Mouse (Mus musculus) urinary bladder, postnatal 36 days (tissue): ENCODE data around the gene Phip.
A peak's percentile ranks its signal among the peaks of the same experiment; 100 is the strongest.

Experiments used
- DNase-seq, 2 experiments: peaks; one replicate each; pipeline ENCODE4 v3.0.0; 2022; ENCODE audit warnings: low spot score in 2 of 2, mixed read lengths in 1 of 2

Gene Phip

DNA sequence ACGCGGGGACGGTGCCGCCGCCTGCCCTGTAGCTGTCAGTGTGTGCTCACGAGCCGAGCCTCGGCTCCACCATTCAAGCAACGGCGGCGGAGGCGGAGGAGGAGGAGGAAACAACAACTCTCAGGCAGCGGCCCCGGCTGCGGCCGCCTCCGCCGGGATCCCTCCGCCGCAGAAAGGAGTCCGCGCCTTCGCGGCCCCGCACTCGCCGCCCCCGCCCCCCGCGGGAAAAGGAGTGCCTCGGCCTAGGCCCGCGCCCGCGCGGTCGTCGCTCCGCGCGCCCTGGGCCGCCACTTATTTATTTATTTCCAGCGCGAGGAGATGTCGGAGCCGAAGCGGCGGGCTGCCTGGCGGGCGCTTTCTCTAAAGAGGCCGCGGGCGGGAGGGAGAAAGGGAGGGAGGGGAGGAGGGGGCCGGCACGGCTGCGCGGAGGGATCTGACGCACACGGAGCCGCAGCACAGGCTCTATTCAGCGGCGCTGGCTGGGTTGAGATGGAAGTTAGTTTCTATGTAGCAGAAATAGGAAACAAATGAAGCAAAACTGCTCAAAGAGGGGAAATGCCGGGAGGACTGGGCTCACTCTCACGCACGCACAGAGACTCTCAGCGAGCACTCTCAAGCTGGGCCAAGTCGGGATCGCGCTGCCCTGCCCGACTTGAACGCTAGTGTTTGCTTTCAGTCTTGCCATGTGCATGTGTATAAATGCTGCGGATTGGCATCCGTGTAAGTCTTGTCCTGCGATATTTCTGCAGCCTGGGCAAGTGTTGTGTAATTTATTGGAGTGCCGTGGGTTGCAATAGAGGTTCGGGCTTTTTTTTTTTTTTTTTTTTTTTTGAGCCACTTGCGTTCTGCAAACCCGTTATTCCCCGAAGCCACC is at the start of gene Phip:
Phip (minus strand) TSS at position 175 of the 874 bp plus-strand sequence.
- DNase-seq = peak; percentile 91 to 92

DNA sequence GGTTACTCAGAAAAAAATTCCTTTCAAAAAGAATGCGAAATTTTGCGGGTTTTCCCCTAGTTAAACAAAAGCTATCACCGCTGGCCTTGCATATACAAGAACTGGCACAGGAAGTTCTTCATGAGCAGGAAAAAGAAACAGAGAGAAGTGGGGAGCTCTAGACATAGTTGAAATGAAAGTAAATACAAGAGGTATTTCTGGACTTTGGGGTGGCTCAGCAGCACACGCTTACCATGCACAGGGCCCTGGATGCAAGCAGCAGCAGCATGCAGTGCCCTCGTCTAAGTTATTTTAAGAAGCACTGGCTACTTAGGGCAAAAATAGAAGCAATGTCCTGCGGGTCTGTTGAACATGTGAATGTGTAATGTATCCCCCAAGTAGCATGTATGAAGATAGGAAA is 48.4 kb upstream of the Phip start:
- DNase-seq = no peak

DNA sequence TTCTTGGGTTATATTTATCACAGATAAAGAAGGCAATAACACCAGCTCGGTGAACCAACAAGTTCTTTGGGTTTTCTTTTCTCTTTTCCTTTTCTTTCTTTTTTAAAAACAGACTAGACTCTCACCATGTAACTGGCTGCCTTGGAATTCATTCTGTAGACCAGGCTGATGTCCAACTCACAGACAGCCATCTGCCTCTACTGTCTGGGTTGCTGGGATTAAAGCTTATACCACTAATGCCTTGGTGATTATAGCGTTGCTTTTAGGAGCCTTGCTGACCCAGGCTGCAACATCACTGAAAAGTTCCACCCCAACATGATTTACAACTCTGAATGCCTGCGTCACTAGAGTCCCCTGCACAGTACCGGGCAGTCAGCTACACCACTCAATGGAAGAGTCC is 39.2 kb upstream of the Phip start:
- no peak for DNase-seq

DNA sequence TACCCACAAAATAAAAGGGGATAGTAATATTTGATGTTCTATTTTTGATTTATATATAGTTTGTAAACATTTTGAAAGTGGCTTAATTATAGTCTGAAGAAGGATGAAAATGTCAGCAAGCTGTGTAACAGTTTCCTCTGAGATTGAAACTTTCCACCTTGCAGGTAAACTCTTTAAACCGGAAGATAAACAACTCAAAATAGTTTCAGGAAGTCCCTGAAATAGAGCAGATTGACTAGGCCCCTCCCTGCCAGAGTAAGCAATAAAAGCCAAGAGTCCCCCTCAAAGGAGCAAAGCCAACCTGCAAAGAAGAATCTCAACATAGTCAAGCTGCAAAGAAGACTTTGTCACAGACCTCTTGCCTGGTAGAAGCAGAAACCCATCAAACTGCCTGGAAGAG is 33.0 kb upstream of the Phip start:
- DNase-seq = no peak

DNA sequence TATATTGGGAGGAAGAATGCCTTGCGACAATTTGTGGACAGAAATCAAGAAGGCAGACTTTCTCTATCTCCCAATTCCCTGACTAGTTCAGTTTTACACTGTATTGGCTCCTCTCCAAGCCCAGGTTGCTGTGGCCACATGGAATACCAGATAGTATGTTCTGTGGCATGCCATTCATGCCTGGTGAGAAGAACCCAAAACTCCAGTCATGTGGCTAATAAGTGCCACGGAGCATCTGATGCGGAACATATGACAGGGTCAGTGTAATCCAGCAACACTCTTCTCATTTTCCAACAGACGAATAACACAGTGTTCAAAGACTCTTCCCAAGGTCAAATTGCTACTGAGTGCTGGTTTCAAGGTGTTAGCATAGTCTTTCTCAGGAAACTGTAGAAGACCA is 26.0 kb upstream of the Phip start:
- no peak for DNase-seq

DNA sequence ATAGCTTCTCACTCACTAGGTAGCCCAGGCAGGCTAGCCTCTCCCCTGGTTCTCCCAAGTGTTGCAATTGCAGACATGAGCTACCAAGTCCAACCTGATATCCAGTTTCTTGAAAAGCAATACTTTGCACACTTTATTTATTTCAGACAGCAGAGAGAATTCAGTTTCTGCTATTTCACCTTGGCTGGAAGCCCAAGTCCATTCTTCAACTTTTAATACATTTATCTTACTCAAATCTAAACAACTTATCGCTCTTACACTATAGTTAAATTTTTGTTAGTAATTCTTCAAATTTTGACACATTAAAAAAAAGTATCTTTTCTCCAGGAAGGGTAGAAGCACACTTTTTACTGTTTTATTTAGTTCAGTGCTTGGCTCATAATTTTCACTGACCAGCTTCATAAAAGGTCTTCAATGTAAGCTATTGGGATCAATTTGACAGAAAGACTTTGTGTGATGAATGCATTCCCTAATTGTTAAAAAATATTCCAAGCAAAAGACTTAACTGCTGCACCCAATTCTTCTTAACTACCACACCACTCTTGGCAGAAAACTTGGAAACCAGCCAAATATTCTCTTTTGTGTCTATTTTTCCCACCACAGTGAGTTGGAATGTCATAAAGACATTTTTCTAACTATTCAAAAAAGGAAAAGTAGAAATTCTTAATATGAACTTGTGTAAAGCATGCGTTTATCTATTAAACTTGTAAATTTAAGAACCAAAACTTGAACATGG is 22.6 kb upstream of the Phip start:
- no peak for DNase-seq

DNA sequence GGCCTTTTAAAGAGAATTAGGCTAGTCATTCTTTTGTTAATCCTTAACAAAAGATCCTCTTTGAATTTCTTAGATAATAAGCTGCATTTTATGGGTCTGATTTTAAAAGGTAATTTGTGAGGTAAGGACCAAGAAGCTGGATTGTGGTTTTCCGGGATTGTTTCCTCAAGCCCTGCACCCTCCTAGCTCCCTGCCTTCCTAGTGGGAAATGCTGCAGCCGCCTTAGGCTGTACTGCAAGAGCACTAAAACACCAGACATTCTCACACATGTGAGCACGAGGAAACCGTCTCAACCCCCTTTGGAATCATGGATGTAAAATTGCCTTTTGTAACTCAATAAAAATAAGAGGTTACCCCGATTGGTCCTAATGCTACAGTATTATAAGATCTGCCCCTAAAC is 1.6 kb upstream of the Phip start:
- no peak for DNase-seq

DNA sequence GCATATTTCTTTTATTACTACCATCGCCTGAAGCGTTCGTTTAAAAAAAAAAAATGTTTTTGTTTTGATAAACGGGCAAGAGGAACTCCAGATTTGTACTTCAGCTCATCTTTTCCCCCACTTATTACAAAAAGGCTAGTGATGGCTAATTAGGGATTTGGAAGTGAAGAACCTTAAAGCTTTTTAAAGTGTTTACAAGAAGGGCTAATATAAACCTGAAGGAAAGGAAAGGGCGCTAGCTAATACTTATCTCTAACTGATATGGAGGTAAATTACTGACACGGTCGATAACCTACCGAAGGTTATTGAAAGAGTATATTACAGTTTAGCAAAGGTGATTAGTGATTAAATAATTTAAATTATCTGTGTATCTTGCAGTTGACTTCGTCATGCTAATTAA is 903 bp upstream of the Phip start:
- DNase-seq = no peak

DNA sequence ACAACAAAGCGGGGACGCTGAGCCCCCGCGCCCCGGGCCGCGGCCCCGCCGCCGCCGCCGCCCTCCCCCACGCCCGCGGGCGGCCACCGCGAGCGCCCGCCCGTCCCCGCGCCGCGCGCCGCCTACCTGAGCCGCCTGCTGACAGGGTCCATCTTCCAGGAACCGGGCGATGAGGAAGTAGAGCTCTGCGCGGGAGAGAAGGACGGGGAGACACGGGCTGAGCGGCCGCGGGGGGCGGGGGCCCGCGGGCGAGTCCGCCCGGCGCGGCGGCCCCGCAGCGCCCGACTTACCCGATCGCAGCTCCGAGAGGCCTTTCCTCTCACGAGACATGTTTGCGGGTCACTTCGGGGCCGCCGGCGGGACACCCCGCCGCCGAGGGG is 364 bp downstream of the Phip start:
- DNase-seq = no peak

DNA sequence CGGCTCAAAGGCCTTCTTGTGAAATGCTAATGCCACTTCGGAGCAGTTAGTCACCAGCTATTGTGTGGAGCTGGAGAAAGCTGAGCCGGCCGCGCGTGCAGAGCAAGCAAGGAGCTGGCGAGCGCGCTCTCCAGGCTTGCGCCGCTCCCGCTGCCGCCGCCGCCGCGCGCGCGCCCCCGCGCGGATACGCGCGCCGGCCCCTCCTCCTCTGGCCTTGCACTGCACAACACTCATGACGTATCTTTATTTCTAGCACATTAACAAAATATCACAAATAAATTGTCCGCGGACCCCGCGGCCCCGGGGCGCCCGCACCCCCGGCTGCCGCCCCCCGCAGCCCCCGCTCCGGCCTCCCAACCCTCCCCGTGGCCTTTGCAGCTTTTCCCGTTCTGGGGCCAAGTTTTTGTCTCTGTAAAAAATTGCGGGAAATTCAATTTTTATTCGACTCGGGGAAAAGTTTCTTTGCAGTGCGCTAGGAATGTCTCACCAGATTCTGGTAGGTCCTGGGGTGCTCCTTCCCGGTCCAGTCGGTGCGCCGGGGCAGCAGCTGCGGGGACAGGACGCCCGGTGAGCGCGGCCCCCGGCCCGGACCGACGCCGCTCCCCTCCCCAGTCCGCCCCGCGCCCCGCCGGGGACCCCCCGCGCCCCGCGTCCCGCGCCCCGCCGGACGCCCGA is 992 bp downstream of the Phip start:
- peak; percentile 79 to 86 for DNase-seq

DNA sequence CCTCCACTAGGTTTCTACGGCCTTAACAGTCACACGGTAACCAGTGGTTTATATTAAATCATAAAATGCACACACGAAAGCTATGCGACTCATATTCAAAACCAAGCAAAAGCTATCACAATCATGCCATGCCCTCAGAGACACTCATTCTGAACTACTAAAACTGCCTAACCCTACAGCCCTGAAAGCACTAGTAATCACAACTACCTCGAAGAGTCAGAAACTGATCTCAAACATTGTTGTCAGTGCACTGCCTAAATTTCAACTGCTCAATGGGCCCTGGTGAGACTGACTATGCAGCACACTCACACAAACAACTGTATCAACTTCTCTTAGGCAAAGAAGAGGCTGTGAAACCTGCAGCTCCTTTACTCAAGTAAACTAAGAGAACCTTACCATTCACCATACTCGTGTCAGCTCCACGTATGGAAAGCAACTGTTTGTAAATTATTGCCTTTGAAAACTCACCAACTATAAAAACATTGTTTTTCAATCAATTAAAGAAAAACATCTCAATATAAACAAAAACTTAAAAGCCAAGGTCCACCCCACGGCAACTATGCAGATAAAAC is 1.9 kb downstream of the Phip start:
- no peak for DNase-seq

DNA sequence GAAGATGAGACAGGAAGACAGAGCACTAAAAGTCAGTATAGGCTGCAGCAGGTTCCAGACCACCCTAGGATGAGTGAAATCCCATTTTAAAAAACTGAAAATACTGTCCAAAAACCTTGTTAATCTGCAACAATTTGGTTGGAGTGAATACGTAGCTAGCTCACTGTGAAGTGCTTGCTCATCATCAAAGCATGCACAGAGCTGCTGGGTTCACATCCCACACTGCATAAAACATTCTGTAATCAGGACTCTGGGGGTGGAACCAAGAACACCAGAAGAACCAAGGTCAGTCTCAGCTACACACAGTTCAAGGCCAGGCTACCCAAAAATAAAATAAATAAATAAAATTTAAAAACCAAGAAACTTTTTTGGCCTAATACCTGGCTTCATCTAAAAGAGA is 3.9 kb downstream of the Phip start:
- no peak for DNase-seq

DNA sequence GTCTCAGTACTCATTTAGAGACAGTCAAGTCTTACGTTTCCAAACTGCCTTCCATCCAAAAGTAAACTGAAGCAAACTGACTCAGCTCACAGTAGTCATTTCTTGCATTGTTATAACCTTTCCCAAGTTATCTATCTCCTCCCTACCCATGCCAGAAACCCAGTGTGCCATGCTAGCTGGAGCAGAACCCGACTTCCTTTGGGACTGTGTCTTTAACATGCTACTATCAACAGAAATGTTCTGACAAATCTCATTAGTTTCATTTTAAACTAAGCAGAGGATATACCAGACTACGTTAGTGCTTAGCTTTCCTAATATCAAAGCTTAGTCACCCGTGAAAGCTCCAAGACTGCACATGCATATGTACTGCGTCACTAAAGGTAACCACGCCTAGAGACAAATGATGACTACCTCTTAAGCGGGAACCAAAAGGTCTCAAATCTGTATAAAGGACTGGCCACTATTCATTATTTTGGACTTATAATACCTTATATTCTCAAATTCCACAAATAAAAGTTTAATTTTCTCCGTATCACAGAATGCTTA is 8.2 kb downstream of the Phip start:
- DNase-seq = no peak

DNA sequence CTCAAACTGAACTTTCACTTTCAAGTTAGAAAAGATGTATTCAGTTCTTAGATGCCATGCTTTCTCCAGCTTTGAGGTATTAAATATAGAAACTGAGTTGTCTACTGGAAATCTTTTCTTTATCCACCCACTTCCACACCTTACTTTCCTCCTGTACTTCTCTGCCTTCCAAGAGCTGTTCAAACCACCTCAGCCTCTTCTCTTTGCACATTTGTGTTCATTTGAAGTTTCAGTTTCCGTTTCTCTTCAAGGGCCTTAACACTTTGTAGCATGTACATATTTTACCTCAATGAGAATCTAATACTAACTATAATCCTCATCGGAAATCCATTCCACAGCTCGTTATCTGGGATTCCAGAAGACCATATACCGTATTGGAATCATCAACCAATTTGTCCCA is 11.3 kb downstream of the Phip start:
- no peak for DNase-seq

DNA sequence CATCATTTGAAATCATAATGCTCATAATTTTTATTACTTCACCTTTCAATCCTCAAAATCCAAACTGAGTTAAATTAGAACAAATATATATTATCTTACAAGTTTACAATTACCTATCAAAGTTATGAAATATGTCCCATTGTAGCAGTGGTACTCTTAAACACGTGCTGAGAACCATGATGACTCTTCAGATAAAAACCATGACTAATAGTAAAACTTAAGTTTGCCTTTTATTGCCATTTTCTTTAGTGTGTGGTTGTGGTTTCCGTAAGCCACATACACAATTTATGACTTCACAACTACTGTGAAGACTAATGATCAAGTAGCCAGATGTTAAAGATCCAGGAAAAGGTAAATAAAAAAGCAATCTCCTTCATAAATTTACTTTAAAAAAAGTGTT is 14.0 kb downstream of the Phip start:
- no peak for DNase-seq

DNA sequence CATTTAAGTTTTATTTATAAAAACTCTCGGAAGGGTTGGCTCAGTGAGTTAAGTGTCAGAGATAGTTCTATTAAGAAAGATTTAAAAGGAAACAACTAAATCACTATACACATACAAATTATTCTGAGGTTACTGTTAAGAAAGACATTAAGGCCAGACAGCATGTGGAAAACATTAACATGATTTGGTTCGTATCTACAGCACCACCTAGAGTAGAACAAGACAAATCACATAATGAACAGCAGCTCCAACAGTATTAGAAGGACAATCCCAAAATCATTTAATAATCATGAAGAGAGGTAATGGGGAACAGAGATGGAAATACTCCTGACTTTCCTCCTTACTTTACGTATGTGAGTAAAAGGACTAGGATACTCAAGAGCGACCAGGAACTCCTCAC is 20.0 kb downstream of the Phip start:
- DNase-seq = no peak

DNA sequence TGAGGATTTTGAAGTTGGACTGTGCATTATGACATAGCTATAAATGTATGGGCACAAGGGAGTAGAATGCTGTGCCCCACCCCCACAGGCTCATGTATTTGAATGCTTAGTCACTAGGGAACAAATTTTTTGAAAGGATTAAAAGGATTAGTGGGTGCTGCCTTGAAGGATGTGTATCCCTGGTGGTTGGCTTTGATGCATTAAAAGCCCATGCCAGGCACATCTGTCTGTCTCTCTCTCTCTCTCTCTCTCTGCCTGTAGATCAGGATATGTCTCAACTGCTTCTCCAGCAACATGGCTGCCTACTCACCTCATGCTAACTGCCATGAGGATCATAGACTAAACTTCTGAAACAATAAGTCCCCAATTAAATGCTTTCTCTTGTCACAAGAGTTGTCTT is 23.0 kb downstream of the Phip start:
- no peak for DNase-seq

DNA sequence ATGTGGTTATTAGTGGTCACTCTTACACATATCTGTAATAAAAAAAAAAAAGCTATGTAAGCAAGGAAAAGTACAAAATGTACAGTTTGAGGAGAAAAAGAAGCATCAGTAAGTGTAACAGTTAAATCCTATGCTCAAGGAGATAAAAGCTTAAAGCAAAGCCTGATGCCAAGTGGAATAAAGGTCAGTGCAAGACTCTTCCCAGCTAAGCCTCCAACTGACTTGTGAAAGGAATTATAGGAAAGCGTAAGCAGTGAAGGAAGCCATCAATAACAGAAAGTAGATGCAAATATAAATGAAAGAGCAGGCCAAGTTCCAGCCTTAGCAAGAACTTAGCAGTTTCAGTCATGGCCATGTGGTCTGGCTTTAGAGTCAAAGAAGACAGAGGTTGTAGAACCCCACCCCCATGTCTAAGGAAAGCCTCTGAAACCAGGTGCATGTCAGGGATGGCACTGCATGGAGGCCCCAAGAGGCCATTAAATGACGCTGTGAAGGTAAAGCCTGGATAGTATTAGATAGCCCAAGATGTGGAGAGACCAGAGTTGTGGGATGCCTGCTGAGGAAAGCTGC is 23.8 kb downstream of the Phip start:
- no peak for DNase-seq

DNA sequence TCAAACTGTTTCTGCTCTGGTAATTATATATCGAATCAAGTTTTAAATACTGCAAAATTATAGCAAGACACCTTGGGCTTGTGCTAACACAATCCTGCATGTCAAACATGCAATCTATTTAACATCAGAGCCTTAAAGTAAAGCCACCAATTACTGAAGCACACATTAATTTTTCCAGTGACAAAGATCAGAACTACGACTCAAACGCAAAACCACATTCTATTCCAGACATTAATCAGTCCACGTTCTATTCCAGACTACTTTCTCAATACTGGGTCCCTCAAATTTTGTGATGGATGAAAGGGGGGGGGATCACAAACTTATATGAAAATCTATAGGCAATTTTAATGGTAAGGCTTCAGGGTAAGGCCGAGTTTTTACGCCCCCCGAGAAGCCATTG is 68.1 kb downstream of the Phip start:
- DNase-seq = no peak

DNA sequence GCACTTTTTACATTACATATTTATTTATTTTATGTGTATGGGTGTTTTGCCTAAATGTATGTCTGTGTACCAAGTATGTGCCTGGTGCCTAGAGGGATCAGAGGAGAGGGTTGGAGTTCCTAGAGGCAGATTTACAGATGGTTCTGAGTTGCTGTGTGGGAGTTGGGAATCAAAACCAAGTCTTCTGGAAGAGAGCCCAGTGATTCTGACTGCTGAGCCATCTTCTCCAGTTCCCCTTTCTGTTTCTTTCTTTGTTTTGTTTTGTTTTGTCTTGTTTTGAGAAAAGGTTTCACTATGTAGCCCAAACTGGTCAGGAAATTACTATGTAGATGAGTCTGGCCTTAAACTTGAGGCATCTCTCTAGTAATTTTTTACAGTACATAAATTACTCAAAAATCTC is 86.7 kb downstream of the Phip start:
- no peak for DNase-seq

DNA sequence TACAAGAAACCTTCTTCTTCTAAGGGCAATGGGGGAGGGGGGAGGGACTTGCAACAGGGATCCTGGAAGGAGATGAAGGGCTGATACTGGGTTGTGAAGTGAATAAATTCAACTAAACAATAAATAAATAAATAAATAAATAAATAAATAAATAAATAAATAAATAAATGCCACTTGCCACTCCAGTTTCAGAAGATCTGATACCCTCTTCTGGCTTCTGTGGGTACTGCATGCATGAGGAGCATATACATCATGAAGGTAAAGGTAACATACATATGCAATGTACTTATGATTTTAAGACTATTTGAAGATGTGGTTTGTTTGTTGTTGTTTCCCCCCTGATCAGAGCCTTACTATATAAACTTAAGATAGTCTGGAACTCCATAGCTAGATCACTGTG is 91.1 kb downstream of the Phip start:
- no peak for DNase-seq

DNA sequence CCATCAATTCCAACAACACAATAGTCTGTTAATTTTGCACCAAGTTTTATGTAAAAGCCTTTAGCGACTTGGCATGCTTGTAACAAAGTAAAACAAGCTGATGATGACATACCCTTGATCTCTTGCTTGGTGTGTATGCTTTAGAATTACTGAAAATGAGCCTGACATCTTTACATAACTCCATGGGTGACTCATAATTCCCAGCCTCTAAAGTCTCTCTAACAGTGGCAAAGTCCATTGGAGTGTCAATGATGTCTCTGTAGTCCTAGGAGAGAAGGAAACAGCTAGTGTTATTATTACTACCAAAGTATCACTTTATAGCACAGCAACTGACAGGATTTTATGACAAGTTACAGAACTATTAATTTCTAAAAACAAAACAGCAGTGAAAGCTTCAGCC is 98.2 kb downstream of the Phip start:
- no peak for DNase-seq
